Mouse (Mus musculus) ES-CJ7 (cell line): Measurements from ENCODE around the gene Pakap.

Source experiments
- DNase-seq: peaks from one replicate; pipeline ENCODE4 v3.0.0; 2011; ENCODE audit warnings: low read depth, low spot score

Gene Pakap

GRCm38 (mm10) chr4:57625306-57625705, 57.3 kb downstream of the Pakap start:
- DNase-seq: no peak

GRCm38 (mm10) chr4:57625756-57626155, 57.8 kb downstream of the Pakap start:
- DNase-seq: no peak

GRCm38 (mm10) chr4:57626921-57627320, 58.9 kb downstream of the Pakap start:
- DNase-seq: no peak

GRCm38 (mm10) chr4:57632386-57632785, 64.4 kb downstream of the Pakap start:
- no peak for DNase-seq

- DNase-seq: no peak
Observed at GRCm38 (mm10) chr4:57633052-57633451, 65.1 kb downstream of the Pakap start.

- DNase-seq: no peak
Observed at GRCm38 (mm10) chr4:57634956-57635355, 67.0 kb downstream of the Pakap start.

- no peak for DNase-seq
Observed at GRCm38 (mm10) chr4:57636782-57637482, 69.0 kb downstream of the Pakap start.

GRCm38 (mm10) chr4:57637636-57638386, 69.8 kb downstream of the Pakap start:
- no peak for DNase-seq

- no peak for DNase-seq
Observed at GRCm38 (mm10) chr4:57638941-57639340, 71.0 kb downstream of the Pakap start.

GRCm38 (mm10) chr4:57640222-57640621, 72.2 kb downstream of the Pakap start:
- DNase-seq: no peak

- DNase-seq: no peak
Observed at GRCm38 (mm10) chr4:57640971-57641370, 73.0 kb downstream of the Pakap start.

- DNase-seq: no peak
Observed at GRCm38 (mm10) chr4:57650994-57651393, 83.0 kb downstream of the Pakap start.

- no peak for DNase-seq
Observed at GRCm38 (mm10) chr4:57651547-57651946, 83.6 kb downstream of the Pakap start.

GRCm38 (mm10) chr4:57652185-57652904, 84.4 kb downstream of the Pakap start:
- DNase-seq: no peak

GRCm38 (mm10) chr4:57655966-57656365, 88.0 kb downstream of the Pakap start:
- DNase-seq: no peak

GRCm38 (mm10) chr4:57656388-57656787, 88.4 kb downstream of the Pakap start:
- no peak for DNase-seq

- no peak for DNase-seq
Observed at GRCm38 (mm10) chr4:57656861-57657260, 88.9 kb downstream of the Pakap start.

- no peak for DNase-seq
Observed at GRCm38 (mm10) chr4:57660470-57660869, 92.5 kb downstream of the Pakap start.

GRCm38 (mm10) chr4:57666101-57666500, 98.1 kb downstream of the Pakap start:
- DNase-seq: no peak

- DNase-seq: no peak
Observed at GRCm38 (mm10) chr4:57670813-57671469, 103.0 kb downstream of the Pakap start.

GRCm38 (mm10) chr4:57672541-57672940, 104.6 kb downstream of the Pakap start:
- no peak for DNase-seq
